Mouse (Mus musculus): ENCODE measurements at regions not wholly inside any gene's neighbourhood (a gene's known extent, or its start where the extent isn't known, plus 50 kb on each side); places are given as distances from the start of the nearest gene placed in this dataset.

DNA sequence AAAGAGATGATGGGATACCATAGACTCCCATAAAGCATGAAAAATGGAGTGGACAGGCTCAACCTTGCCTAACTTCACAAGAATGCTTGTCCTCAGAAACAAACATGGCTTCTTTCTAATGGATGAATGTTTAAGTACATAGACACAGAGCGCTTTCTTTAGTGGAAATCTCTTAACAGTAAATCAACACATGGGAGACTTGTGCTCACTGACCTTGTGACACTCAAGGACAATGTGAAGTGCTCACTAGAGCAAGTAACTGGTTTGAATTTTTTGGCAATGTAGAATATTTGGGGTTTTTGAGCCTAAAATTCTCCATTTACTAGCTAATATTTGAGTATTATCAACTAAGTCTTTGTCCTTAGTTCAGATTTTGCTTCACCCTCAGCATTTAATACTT is 88.0 kb downstream of the Tent5c start:
- no peak for DNase-seq (ENCODE audit: low read depth, low spot score)

DNA sequence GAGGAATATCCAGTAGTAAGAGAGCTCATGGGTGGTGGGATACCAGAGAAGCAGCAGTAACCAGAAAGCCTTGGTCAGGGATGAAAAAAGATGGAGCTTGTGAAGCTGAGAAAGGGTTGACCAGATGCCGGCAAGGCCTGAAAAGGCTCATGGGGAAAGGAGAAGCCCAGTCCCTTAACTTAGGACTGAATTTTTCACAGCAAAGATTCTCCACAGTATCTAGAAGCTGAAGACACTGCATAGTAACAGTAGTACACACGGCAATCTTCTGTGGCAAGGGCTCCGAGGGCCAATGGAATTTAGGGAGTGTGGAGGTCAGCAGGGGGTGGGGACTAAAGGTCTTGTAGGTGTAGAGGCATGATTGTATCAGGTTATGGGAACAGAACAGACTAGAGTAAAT is 91.6 kb downstream of the Tent5c start:
- no peak for DNase-seq (ENCODE audit: low read depth, low spot score)

DNA sequence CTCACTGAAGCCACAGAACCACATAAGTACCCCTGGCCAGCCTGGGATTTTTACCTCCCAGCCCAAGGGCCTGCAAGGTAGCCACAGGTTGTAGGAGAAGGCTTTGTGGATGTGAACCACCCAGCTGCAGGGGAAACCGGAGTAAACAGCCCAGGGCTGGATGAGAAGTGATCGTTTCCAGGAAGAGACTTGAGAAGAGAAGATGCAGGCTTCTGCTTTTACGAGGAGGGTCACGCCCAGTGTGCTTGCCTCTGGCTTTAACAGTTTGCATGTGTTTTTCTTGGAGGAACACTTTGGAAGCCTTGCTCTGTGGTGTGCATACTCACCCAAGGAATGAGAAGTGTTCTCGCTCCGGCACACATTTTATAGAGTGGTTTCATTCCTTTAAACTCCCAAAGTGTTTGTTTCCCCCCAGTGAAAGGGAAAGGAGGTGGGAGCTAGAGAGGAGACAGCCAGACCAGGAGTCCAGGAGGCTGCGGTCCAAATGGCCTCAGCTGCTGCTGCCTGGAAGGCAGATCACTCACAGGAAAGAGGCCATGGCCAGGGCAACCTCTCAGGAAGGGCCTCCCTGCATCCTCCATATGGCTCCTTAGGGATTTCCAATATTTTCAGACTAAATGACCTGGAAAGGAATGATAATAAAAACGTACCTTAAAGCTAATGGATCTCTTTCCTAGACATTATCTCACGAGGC is 94.1 kb downstream of the Tent5c start:
- DNase-seq (ENCODE audit: low read depth, low spot score), result peak; percentile 44

DNA sequence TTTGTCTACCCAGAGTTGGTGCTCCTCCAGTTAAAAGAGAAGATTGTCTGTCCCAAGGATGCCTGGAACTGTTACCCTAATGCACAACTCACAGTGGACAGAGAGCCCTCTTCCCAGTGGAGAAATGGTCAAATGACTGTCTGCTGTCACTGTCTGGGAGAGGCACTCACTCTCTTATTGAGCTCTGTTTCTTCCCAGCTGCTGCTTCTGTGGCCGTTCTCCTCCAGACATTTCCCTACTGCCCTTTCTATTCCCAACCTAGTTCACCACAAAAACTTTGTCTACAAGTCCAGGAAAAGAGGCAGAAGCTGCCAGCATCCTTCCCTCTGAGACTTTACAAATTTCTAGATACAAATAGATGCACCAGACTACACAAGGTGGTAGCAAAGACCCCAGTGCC is 95.2 kb downstream of the Tent5c start:
- no peak for DNase-seq (ENCODE audit: low read depth, low spot score)

DNA sequence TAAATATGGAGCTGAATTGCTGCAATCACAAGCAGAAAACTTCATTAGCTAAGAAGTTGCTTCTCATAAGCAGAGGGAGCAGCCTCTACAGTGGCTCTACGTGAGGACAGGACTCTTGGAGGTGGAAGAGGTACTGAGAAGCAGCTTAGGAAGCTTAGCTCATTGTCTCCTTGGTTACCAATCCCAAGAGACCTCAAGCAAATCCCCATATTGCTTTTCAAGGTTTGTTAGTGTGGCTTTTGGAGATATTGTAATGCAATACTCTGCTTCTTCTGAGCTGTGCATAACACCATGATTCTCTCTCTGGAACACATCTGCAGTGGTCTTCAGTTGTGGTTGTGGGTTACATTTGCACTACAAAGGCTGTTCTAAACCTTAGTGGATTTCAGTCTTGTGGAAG is 106.9 kb downstream of the Tent5c start:
- no peak for DNase-seq (ENCODE audit: low read depth, low spot score)

DNA sequence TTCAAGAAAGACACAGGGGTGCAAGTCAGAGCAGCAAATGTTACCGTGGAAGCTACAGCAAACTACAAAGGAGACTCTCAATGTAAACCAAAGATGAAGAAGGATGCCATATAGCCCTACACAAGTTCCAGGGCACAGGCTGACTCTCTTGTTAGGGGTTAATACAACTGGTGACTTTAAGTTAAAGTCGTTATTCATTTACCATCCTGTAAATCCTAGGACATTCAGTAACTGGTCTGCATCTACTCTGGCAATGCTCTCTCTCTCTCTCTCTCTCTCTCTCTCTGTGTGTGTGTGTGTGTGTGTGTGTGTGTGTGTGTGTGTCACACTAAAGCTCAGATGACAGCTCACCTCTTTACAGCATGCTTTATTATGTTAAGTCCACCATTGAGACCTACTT is 107.8 kb downstream of the Tent5c start:
- DNase-seq (ENCODE audit: low read depth, low spot score), result no peak

DNA sequence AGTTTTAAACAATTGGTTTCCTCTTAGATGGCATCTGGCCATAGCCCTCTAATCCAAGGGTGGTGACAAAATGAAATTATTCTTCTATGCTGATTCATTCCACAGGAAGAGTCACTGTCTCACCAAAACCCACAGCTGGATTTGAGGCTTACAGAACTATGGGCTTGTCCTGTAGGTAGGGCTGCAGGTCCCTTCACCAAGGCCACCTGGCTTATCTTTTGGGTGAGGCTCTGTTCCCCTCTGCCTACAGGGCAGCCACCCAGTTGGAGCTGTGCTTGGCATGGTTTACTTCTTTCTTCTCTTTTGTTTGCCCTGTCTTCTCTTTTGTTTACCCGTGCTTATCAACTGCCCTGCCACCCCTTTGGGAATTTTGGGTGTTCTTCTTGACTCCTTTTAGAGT is 113.0 kb downstream of the Tent5c start:
- DNase-seq (ENCODE audit: low read depth, low spot score), result no peak

DNA sequence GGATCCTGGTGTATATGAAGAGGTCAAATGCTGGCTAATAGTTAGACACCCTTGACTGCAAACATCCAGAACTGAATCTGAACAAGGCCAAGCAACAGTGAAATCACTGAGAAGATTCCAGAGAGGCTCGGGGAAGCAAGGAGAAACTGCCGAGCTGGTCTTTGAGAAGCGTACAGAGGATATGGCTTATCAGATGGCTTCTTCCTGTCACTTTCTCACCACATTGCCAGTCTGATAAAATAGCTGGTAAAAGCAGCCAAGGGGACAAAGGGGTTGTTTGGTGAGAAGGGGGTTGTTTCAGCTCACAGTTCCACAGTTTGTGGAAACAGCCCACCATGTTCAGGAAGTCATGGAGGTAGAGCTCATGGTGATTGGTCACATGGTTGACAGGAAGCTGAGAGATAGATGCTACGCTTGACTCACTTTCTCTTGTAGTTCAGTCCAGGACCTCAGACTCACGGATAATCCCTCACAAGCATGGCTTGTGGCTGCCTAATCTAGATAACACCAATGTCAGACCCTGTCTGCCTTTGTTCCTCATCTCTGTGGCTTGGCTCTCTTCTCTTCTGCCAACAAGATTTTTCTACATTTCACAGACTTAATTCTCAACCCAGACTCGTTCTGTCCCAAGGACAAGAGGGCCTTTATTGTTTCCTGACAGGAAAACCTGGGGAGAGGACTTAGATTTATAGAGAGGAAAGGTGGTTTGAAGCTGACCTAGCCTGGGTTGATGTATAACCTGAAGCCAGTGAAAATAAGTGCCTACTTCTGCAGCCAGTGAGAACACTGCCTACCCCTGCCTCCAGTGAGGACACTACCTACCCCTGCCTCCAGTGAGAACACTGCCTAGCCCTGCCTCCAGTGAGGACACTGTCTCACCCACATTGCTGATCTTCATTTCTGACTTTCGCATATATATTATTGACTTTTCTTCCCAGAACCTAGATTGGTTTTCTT is 122.0 kb downstream of the Tent5c start:
- no peak for DNase-seq (ENCODE audit: low read depth, low spot score)

DNA sequence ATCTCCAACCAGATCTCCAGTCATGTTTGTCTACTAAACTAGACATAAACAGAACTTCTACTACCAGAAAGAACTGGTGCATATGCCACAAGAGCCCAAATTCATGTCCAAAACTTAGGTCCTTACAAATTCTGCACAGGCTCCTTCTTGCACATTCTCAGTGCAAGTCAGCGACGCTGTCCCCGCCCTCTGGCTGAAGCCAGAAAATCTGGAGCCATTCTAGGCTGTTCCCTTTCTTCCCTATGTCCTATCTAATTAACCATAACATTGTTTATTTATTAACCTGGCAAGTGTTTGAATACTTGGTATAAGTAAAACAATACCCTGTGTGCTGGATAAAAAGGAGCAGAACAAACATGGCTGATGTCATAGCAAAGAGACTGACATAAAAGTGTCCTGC is 122.7 kb downstream of the Tent5c start:
- no peak for DNase-seq (ENCODE audit: low read depth, low spot score)

DNA sequence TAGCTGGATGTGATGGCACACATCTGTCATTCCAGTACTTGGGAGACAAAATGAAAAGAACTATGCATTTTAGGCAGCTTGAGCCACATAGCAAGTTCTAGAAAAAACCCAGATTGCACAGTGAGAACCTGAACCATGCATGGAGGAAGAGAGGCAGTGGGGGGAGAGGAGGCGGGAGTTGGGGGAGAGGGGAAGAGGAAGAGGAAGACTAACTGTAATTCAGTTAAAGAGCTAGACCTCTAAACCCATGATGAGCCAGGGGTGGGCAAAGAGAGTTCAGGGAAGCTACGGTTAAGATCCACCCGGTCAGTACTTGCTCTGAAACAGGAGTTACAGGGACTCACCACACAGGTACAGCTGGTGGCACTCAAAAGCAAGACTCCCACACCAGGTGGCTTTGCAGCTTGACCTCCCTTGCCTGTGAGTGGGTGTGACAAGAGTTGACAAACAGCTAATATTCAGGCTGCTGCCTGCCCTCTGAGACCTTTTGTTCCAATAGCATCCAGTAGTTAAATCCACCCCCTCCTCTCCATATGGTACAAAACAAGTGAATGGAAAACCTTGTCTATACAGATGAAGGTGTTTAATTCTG is 123.7 kb downstream of the Tent5c start:
- no peak for DNase-seq (ENCODE audit: low read depth, low spot score)

DNA sequence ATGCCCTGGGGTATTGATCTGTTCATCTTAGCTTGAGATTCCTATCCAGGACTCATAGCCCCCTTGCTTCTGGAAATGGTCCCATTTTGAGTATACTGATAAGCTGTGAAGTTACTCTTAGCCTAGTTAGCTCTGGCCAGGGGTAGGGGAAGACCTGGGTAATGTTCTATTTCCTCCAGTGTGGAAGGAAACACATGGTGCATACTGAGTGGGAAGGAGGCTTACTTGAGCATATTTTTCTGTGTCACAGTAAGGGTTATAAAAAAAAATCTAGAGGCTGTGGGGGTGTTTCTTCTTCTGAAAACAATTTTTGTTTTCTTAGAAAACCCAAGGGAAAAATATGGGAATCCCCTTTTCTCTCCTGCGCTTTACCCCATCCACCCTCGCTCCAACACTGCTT is 124.4 kb downstream of the Tent5c start:
- DNase-seq (ENCODE audit: low read depth, low spot score), result peak; percentile 4

DNA sequence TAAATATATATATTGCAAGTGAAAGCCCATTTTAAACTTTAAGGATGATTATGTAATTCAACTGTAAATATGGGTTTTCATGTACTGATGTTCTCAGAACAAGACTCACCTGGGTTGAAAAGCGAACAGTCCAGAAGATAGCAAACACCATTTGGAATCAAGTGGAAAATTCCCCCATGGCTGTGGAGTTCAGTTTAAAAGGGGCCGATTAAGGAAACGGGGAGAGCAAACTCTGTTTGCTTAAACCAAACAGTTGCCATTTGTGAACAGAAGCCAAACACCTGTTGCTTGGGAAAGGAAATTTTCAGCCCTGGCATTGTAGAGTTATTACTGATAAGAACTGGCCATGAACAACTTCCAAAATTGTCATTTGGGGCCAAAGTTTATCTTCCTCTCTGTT is 126.1 kb downstream of the Tent5c start:
- no peak for DNase-seq (ENCODE audit: low read depth, low spot score)

DNA sequence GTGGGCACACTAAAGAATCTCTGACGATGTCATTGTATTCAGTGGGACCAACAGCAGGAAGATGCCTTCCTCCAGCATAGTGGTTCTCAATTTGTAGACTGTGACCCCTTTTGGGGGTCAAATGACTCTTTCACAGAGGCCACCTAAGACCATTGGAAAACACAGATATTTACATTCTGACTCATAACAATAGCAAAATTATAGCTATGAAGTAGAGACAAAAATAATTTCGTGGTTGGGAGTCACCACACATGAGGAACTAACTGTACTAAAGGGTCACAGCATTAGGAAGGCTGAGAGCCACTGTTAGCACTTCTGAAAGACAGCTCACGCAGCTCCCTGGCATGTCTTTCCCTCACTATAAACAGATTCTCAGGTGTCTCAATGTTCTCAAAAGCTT is 129.1 kb downstream of the Tent5c start:
- DNase-seq (ENCODE audit: low read depth, low spot score), result no peak

DNA sequence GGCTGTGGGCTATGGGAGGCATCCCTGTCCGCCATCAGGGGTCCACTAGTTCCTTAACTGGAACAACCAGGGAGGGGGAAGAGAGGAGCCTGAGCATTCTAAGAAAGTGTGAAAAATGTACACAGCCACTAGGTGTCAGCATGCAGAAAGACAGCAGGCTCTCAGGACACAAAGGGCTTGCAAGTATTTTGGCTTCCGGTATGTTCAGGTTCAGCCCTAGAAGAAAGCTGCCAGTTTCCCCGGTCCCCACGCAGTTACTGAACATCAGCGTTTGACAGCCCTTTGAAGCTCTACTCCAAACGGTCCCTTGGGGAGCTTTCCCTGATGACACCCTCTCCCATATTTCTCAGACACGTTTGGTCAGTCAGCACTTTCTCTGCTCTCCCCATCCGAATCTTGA is 130.1 kb downstream of the Tent5c start:
- DNase-seq (ENCODE audit: low read depth, low spot score), result peak; percentile 66

DNA sequence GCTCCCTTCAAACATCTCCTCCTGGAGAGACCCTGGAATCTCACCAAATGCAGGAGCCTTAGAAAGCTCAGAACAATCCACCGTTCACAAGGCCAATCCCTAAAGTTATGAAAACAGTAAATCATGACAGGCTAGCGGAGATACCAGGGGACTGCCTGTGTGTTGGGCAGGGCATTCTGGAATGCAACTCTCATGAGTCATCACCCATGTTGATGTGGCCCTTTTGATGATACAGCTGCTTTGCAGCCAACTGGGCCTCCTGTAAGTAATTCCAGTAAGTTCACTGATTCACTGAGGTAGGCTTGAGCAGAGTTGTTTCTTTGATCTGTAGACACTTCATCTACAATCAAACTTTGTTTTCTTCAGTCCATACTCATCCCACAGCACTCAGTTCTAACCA is 155.6 kb downstream of the Tent5c start:
- DNase-seq (ENCODE audit: low read depth, low spot score), result no peak

DNA sequence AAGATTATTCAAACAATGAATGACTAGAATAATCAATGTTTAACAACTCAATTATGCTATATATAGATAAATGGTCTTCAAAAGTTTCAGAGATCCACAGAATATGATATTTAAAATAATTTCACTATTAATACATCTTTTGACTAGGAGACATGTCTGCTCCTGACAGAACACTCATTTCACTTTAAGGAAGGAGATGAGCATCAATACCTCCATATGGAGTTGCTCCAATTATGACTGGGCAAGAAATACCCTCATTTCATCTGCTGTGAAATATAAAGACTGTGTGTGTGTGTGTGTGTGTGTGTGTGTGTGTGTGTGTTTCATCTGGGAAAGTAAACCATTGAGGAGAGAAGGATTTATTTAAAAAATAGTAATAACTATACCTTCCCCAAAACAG is 156.2 kb upstream of the Wdr3 start:
- DNase-seq (ENCODE audit: low read depth, low spot score), result no peak

DNA sequence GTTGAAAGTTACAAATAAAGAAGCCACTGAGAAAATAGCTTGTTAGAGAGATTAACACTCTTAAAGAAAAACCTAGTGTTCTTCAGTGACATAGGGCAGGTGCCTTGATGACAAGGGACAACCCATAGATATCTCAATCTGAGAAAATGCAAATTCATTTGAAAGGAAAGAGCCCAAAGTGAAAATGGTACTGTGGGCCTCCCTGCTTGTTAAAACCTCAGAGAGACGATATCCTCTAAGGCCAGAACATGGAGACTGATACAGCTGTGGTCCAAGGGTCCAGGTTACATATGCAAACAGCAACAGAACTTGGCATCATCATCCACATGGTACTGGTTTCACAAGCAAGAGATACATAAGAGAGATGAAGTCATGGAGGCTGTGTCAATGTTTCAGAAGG is 125.6 kb upstream of the Wdr3 start:
- no peak for DNase-seq (ENCODE audit: low read depth, low spot score)

DNA sequence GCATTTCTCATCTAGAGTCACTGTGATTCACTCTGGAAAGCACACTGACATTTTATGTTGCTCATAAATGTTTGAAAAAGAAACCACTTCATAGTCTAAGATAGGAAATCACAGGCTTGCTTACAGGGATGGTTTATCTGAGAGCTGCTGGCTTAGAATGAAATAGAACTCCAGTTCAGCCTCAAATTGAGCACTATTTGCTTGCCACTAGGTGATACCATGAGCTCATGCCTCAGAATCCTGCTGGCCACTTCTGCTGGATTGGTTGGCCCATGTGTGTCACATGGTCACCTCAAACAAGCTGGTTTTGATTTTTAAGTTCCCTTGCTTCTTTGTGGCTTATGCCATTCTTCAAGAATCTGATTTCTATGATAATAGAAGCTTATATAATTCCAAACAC is 104.8 kb upstream of the Wdr3 start:
- no peak for DNase-seq (ENCODE audit: low read depth, low spot score)

DNA sequence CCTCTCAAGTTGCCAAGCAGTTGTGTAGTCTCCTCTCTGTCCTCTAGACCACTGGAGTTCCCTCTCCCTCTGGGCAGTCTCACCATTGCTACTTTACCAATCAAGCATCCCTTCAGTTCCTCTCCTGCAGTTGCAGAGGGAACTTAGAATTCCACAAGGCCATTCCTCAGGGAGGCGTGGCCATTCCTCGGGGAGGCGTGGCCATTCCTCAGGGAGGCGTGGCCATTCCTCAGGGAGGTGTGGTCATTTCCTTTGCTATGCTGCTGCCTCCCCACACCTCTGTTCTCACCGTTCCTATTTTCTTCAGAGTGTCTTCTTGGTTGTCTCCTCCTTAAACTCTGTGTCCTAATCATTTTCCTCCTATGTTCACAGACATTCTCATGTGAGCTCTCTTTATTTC is 102.8 kb upstream of the Wdr3 start:
- DNase-seq (ENCODE audit: low read depth, low spot score), result no peak
